Mouse (Mus musculus): ENCODE measurements at regions not wholly inside any gene's neighbourhood (a gene's known extent, or its start where the extent isn't known, plus 50 kb on each side); places are given as distances from the start of the nearest gene placed in this dataset.

- no peak for TF ChIP-seq ZNF384 (IDR thresholded peaks at IDR 0.05; ENCODE audit: low read depth, low read length)
- TF ChIP-seq ZC3H11A (IDR thresholded peaks at IDR 0.05; ENCODE audit: borderline replicate concordance, low read depth, low read length): no peak
- no peak for TF ChIP-seq MAFK (IDR thresholded peaks at IDR 0.05; ENCODE audit: insufficient read depth, low read depth, low read length)
- TF ChIP-seq CHD2 (IDR thresholded peaks at IDR 0.05; ENCODE audit: low read depth, low read length): no peak
These were observed 71.8 kb upstream of the Tmem189 start for GRCm38 (mm10) chr2:167761404-167761936.

Data from ES-E14 (cell line).